In the genomic region with DNA sequence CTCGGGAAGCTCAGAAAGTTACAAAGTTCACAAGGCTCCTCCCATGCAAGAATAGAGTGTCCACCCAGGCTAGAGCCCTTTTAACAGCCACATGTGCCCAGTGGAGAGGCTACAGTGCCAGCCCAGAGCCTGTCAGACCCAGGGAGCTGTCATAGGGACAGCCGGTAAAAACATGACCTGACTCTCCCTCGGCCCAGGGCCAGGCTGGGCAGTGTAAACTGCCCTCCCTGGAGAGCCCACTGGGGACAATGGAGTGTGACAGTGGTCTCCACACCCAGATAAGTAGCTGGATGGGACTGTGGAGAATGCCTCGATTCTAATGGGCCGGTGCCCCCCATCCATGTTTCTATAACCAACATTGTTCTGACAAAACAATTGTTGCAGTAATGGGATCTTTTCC, we compare ENCODE assay signal across 19 mouse cellular contexts. TPM values are rescaled to one million over a fixed set of nuclear protein-coding genes. Genes with fewer than 3 reads are reported as not detected.
DNase-seq lines count a peak whose midpoint lies in the region; ATAC-seq and TF ChIP-seq lines count a peak whose summit lies in the region.
"Had no signal": no experiment of that assay in that cellular context is flagged by ENCODE, and none has a peak within 500 bp of the region (broad histone marks: within the 10 kb centered on the region; RNA-seq: fewer than 3 reads in every experiment).

No protein-coding gene starts in this region.

- peaks cover 3% of the 10 kb centered on the region; the same call in 1 of the 2 replicates for H3K4me1 ChIP-seq in embryonic facial prominence, embryonic 12.5 days
- peaks cover 9% of the 10 kb centered on the region for H3K4me1 ChIP-seq in embryonic facial prominence, embryonic 10.5 days
- H3K4me1 ChIP-seq in kidney, adult 2 months (ENCODE audit: control insufficient read depth, insufficient read depth, low read length): no peaks in the 10 kb centered on the region
- no peaks in the 10 kb centered on the region for H3K4me1 ChIP-seq in kidney, embryonic 14.5 days (ENCODE audit: control insufficient read depth, insufficient read depth, low read length)
- peaks cover 7% of the 10 kb centered on the region for H3K4me1 ChIP-seq in heart, embryonic 15.5 days (replicated peaks)
- no peaks in the 10 kb centered on the region for H3K4me1 ChIP-seq in lung, postnatal 0 days (ENCODE audit: insufficient read depth, low read depth, low read length)
- no peaks in the 10 kb centered on the region; the same call in 1 of the 2 replicates for H3K4me1 ChIP-seq in forebrain, embryonic 12.5 days

- no peak overlapping the region for H3K9ac ChIP-seq in embryonic facial prominence, embryonic 12.5 days
- no peak overlapping the region for H3K9ac ChIP-seq in kidney, embryonic 14.5 days (ENCODE audit: low read depth, low read length)
- H3K9ac ChIP-seq in heart, embryonic 15.5 days: no peak overlapping the region
- H3K9ac ChIP-seq in lung, postnatal 0 days (replicated peaks; ENCODE audit: low read depth): no peak overlapping the region
- no peak overlapping the region for H3K9ac ChIP-seq in forebrain, embryonic 12.5 days
- H3K9ac ChIP-seq: liver, postnatal 0 days; stomach, embryonic 15.5 days had no signal

- H3K27me3 ChIP-seq in embryonic facial prominence, embryonic 12.5 days: no peaks in the 10 kb centered on the region
- H3K27me3 ChIP-seq in embryonic facial prominence, embryonic 10.5 days (replicated peaks; ENCODE audit: low read depth, poor library complexity, severe bottlenecking): no peaks in the 10 kb centered on the region
- H3K27me3 ChIP-seq in kidney, adult 2 months (replicated peaks; ENCODE audit: control insufficient read depth, insufficient read depth, low read length): no peaks in the 10 kb centered on the region
- H3K27me3 ChIP-seq in kidney, embryonic 14.5 days (ENCODE audit: control insufficient read depth, insufficient read depth, low read length): no peaks in the 10 kb centered on the region
- H3K27me3 ChIP-seq in heart, embryonic 15.5 days: no peaks in the 10 kb centered on the region
- H3K27me3 ChIP-seq in lung, postnatal 0 days (replicated peaks; ENCODE audit: insufficient read depth, low read length): no peaks in the 10 kb centered on the region
- no peaks in the 10 kb centered on the region for H3K27me3 ChIP-seq in forebrain, embryonic 12.5 days
- H3K27me3 ChIP-seq: stomach, embryonic 15.5 days had no signal

- no peak for DNase-seq in embryonic facial prominence, embryonic 10.5 days (ENCODE audit: low spot score)
- peak; percentile 21 for DNase-seq in kidney, adult 2 months
- peak; percentile 69 for DNase-seq in lung, postnatal 0 days (ENCODE audit: low spot score)
- no peak for DNase-seq in urinary bladder, postnatal 25 days (ENCODE audit: low spot score)
- DNase-seq: adrenal gland, adult 8-10 months; cerebellum, adult 11 months; cerebellum, postnatal 25 days; left cerebral cortex, postnatal 4 days; liver, postnatal 0 days; right cerebral cortex, postnatal 25 days; thymus, adult 18-20 months; thymus, postnatal 4 days had no signal

- no peak overlapping the region for H3K4me3 ChIP-seq in embryonic facial prominence, embryonic 12.5 days
- no peak overlapping the region for H3K4me3 ChIP-seq in embryonic facial prominence, embryonic 10.5 days
- H3K4me3 ChIP-seq in kidney, adult 2 months (ENCODE audit: insufficient read depth, low read depth, low read length): no peak overlapping the region
- no peak overlapping the region for H3K4me3 ChIP-seq in kidney, embryonic 14.5 days (ENCODE audit: low read length)
- no peak overlapping the region for H3K4me3 ChIP-seq in heart, embryonic 15.5 days
- H3K4me3 ChIP-seq in lung, postnatal 0 days (ENCODE audit: low read depth, low read length): no peak overlapping the region
- no peak overlapping the region for H3K4me3 ChIP-seq in forebrain, embryonic 12.5 days (replicated peaks)
- H3K4me3 ChIP-seq: hindbrain, embryonic 10.5 days; midbrain, embryonic 10.5 days; stomach, embryonic 15.5 days had no signal

- no peaks in the 10 kb centered on the region for H3K36me3 ChIP-seq in embryonic facial prominence, embryonic 12.5 days
- no peaks in the 10 kb centered on the region for H3K36me3 ChIP-seq in embryonic facial prominence, embryonic 10.5 days (replicated peaks)
- H3K36me3 ChIP-seq in kidney, adult 2 months (ENCODE audit: control insufficient read depth, insufficient read depth, low read length): no peaks in the 10 kb centered on the region
- H3K36me3 ChIP-seq in kidney, embryonic 14.5 days (ENCODE audit: control insufficient read depth, insufficient read depth, low read length): no peaks in the 10 kb centered on the region
- H3K36me3 ChIP-seq in heart, embryonic 15.5 days: no peaks in the 10 kb centered on the region
- no peaks in the 10 kb centered on the region for H3K36me3 ChIP-seq in lung, postnatal 0 days (ENCODE audit: insufficient read depth, low read length)
- no peaks in the 10 kb centered on the region for H3K36me3 ChIP-seq in forebrain, embryonic 12.5 days (replicated peaks)
- H3K36me3 ChIP-seq: hindbrain, embryonic 10.5 days; midbrain, embryonic 10.5 days; stomach, embryonic 15.5 days had no signal

- TF ChIP-seq EP300 in lung, postnatal 0 days (IDR thresholded peaks at IDR 0.05): peak; percentile 63; the same call in 1 of the 2 replicates

- H3K27ac ChIP-seq in embryonic facial prominence, embryonic 12.5 days: no peak overlapping the region
- H3K27ac ChIP-seq in embryonic facial prominence, embryonic 10.5 days (replicated peaks): no peak overlapping the region
- H3K27ac ChIP-seq in kidney, adult 2 months (ENCODE audit: insufficient read depth, low read depth, low read length): no peak overlapping the region
- no peak overlapping the region for H3K27ac ChIP-seq in kidney, embryonic 14.5 days (ENCODE audit: low read depth, low read length)
- no peak overlapping the region for H3K27ac ChIP-seq in heart, embryonic 15.5 days
- no peak overlapping the region for H3K27ac ChIP-seq in lung, postnatal 0 days (ENCODE audit: low read length)
- no peak overlapping the region for H3K27ac ChIP-seq in forebrain, embryonic 12.5 days
- H3K27ac ChIP-seq: hindbrain, embryonic 10.5 days; midbrain, embryonic 10.5 days; stomach, embryonic 15.5 days had no signal

- H3K9me3 ChIP-seq in embryonic facial prominence, embryonic 12.5 days: no peaks in the 10 kb centered on the region
- H3K9me3 ChIP-seq in embryonic facial prominence, embryonic 10.5 days: no peaks in the 10 kb centered on the region
- H3K9me3 ChIP-seq in kidney, embryonic 14.5 days (ENCODE audit: control insufficient read depth, low read length): no peaks in the 10 kb centered on the region
- H3K9me3 ChIP-seq in heart, embryonic 15.5 days (replicated peaks): no peaks in the 10 kb centered on the region
- H3K9me3 ChIP-seq in lung, postnatal 0 days (ENCODE audit: low read length): no peaks in the 10 kb centered on the region
- H3K9me3 ChIP-seq in forebrain, embryonic 12.5 days: peaks cover 3% of the 10 kb centered on the region; the same call in 1 of the 2 replicates
- H3K9me3 ChIP-seq: hindbrain, embryonic 10.5 days; midbrain, embryonic 10.5 days; stomach, embryonic 15.5 days had no signal

- no peak overlapping the region for H3K4me2 ChIP-seq in embryonic facial prominence, embryonic 12.5 days (replicated peaks)
- no peak overlapping the region for H3K4me2 ChIP-seq in kidney, embryonic 14.5 days (replicated peaks; ENCODE audit: low read depth, low read length)
- no peak overlapping the region for H3K4me2 ChIP-seq in heart, embryonic 15.5 days
- no peak overlapping the region for H3K4me2 ChIP-seq in lung, postnatal 0 days (replicated peaks; ENCODE audit: low read depth, low read length)
- no peak overlapping the region for H3K4me2 ChIP-seq in forebrain, embryonic 12.5 days
- H3K4me2 ChIP-seq: stomach, embryonic 15.5 days had no signal

- TF ChIP-seq CTCF in kidney, adult 2 months (conservative IDR thresholded peaks at IDR 0.05; ENCODE audit: insufficient read depth, insufficient read length, low read depth, low read length): no peak
- peak; percentile 41 for TF ChIP-seq CTCF in lung, postnatal 0 days (IDR thresholded peaks at IDR 0.05)

- no peak for TF ChIP-seq POLR2A in kidney, adult 2 months (IDR thresholded peaks at IDR 0.05; ENCODE audit: low read depth, low read length)

- 0 out of 2 replicates have a peak, but pooled peaks have one; percentile 28 for ATAC-seq in embryonic facial prominence, embryonic 12.5 days (ENCODE audit: insufficient number of reproducible peaks, insufficient read depth, low FRiP score, low TSS enrichment)
- no peak for ATAC-seq in kidney, embryonic 14.5 days (ENCODE audit: low FRiP score, low TSS enrichment)
- ATAC-seq in heart, embryonic 15.5 days (replicated peaks; ENCODE audit: insufficient number of reproducible peaks, insufficient read depth, low FRiP score, low read depth): peak; percentile 58; the same call in 1 of the 2 replicates
- peak; percentile 95 for ATAC-seq in lung, postnatal 0 days
- ATAC-seq in forebrain, embryonic 12.5 days (ENCODE audit: low FRiP score): no peak
- ATAC-seq: liver, postnatal 0 days had no signal

- 79% methylated on average over 5 of the region's 5 CpGs for WGBS in embryonic facial prominence, embryonic 12.5 days
- 83% methylated on average over 5 of the region's 5 CpGs for WGBS in embryonic facial prominence, embryonic 10.5 days
- 45% methylated on average over 5 of the region's 5 CpGs for WGBS in kidney, adult 2 months
- WGBS in kidney, embryonic 14.5 days: 65% methylated on average over 5 of the region's 5 CpGs
- WGBS in heart, embryonic 15.5 days: 62% methylated on average over 5 of the region's 5 CpGs
- WGBS in lung, postnatal 0 days: 52% methylated on average over 5 of the region's 5 CpGs
- WGBS in forebrain, embryonic 12.5 days: 87% methylated on average over 5 of the region's 5 CpGs

RNA-seq across cellular contexts. Expression of a gene that starts 25.2 kb away (rescaled TPM):
- polyA plus RNA-seq in embryonic facial prominence, embryonic 12.5 days (2016; fragmentation: Nextera tagmentation; extraction: Ambion mirVana): 148 and 152 TPM in 2 replicates
- 141 and 148 TPM in 2 replicates for polyA plus RNA-seq in embryonic facial prominence, embryonic 10.5 days (2016; fragmentation: Nextera tagmentation; extraction: Ambion mirVana)
- polyA plus RNA-seq in kidney, adult 2 months (2012; rRNA removed): 35.7 and 41.2 TPM in 2 replicates
- 164 and 174 TPM in 2 replicates for polyA plus RNA-seq in kidney, embryonic 14.5 days (2014; fragmentation: Nextera tagmentation; extraction: Ambion mirVana)
- 146 and 147 TPM in 2 replicates for polyA plus RNA-seq in heart, embryonic 15.5 days (2015; fragmentation: Nextera tagmentation; extraction: Ambion mirVana)
- polyA plus RNA-seq in lung, postnatal 0 days (2015; fragmentation: Nextera tagmentation; extraction: Ambion mirVana): 126 and 138 TPM in 2 replicates
- 139 and 140 TPM in 2 replicates for polyA plus RNA-seq in forebrain, embryonic 12.5 days (2016; fragmentation: Nextera tagmentation; extraction: Ambion mirVana)

RNA-seq across cellular contexts. Expression of a gene that starts 57.5 kb away (rescaled TPM):
- polyA plus RNA-seq in embryonic facial prominence, embryonic 12.5 days (2016; fragmentation: Nextera tagmentation; extraction: Ambion mirVana): 17.6 and 17.9 TPM in 2 replicates
- polyA plus RNA-seq in embryonic facial prominence, embryonic 10.5 days (2016; fragmentation: Nextera tagmentation; extraction: Ambion mirVana): 11.3 and 12.5 TPM in 2 replicates
- 5.3 and 5.6 TPM in 2 replicates for polyA plus RNA-seq in kidney, adult 2 months (2012; rRNA removed)
- polyA plus RNA-seq in kidney, embryonic 14.5 days (2014; fragmentation: Nextera tagmentation; extraction: Ambion mirVana): 10.9 and 16.1 TPM in 2 replicates
- polyA plus RNA-seq in heart, embryonic 15.5 days (2015; fragmentation: Nextera tagmentation; extraction: Ambion mirVana): 35.2 and 42.8 TPM in 2 replicates
- 25.8 and 26.0 TPM in 2 replicates for polyA plus RNA-seq in lung, postnatal 0 days (2015; fragmentation: Nextera tagmentation; extraction: Ambion mirVana)
- polyA plus RNA-seq in forebrain, embryonic 12.5 days (2016; fragmentation: Nextera tagmentation; extraction: Ambion mirVana): 22.8 and 24.6 TPM in 2 replicates

Comparison
In these comparisons a context has a peak if more than half of its experiments do, and no peak if none do; other contexts are left out.
1. ATAC-seq: peak in embryonic facial prominence, embryonic 12.5 days (single experiment), heart, embryonic 15.5 days (single experiment) and lung, postnatal 0 days (single experiment); none in kidney, embryonic 14.5 days (single experiment) and forebrain, embryonic 12.5 days (single experiment).
2. DNase-seq: peak in kidney, adult 2 months (single experiment) and lung, postnatal 0 days (single experiment); none in embryonic facial prominence, embryonic 10.5 days (single experiment) and urinary bladder, postnatal 25 days (single experiment).